Mouse (Mus musculus) monocyte, adult 2 months (primary cell): ENCODE measurements around the gene Smco3.
A peak's percentile ranks its signal among the peaks of the same experiment; 100 is the strongest.
"Not testable (repeated sequence)": the region's sequence is repeated elsewhere in the genome, so short reads cannot be mapped to it uniquely, and the experiment has no call there.

Experiments
- DNase-seq, 2 experiments: peaks; one replicate each; pipeline ENCODE4 v3.0.0; 2022; ENCODE audit warnings: low spot score in 2 of 2, low read depth in 1 of 2

Smco3 gene

DNA sequence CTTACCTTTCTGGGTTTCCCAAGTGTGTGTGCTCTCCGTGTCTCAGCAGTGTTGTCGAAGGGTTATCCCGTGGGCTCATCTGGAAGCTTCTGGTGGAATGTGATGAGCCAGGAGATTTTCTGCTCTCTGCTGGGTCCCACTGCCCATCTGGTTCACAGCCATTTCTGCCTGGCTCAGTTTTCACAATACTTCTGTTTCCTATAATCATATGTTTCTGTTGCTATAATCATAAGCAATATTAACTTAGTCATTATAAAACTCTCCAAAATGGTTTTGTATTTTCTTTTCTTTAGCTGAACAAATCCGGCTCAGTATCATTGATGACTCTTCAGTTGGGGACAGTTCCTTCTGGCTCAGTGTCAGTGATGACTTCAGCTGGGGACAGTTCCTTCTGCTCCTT lies at the start of gene Smco3:
Smco3 (minus strand) TSS at position 101 of the 400 bp plus-strand sequence.
- no peak for DNase-seq

DNA sequence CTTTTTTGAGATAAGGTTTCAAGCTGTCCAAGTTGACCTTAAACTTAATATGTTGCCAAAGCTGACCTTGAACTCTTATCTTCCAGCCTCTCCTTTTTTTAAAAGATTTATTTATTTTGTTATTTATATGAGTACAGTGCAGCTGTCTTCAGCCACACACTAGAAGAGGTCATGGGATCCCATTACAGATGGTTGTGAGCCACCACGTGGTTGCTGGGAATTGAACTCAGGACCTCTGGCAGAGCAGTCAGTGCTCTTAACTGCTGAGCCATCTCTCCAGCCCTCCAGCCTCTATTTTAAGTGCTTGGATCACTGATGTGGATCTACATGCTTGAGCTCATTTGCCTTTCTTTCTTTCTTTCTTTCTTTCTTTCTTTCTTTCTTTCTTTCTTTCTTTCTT lies 49.5 kb upstream of the Smco3 start:
- not testable (repeated sequence) for DNase-seq

DNA sequence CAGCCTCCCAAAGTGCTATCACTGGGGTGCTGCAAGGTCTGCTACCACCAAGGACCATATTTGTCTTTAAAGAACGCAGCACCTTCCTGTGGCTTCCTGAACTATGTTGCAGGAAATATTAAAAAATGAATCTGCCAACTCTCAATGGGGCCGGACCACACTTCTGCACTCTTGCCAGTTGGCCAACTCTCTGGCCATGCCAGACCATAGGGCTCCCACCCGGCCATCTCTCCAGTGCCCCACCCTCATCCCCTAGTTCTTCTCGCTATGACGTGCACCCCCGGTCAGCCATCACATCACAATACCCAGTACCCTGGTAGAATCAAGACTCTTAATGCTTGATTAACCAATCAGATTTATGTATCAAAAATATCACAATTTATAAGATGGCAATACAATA lies 48.7 kb upstream of the Smco3 start:
- no peak for DNase-seq

DNA sequence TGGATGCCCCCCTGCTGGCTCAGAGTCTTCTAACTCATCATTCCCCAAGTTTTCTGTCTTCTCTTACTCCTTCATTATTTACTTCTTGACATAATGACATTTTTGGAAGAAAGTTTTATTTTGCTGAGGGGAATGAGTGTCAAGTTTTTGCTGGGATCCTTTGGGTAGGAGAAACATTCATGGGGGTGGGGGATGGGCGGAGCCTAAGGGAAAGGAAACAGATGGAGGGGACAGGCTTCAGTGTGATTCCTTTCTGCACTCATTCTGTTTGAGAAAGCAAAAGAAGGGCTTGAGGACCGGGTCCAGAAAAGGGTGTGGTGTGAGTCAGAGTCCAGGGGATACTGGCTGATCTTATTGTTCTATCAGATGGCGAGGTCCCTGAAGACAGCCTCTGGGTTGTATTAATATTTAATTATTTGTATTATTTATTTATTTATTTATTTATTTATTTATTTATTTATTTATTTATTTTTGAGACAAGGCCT lies 48.2 kb upstream of the Smco3 start:
- DNase-seq: no peak

DNA sequence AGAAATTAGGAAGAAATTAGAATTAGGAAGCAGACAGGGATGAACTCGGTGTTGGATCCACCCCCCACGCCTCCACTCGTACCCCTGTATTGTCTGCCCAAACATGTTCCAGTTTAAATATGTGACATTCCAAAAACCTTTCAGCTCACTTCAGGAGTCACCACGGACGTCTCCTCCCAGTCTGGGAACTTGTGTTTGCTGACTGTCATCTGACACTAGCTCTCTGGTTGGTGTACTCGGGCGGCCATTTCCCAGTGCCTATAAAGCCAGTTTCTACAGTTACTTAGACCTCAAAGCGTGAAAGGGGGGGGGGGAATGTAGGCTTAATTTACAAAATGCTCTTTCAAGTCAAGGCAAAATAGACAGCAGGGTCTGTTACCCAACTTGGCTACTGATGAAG lies 46.4 kb upstream of the Smco3 start:
- no peak for DNase-seq

DNA sequence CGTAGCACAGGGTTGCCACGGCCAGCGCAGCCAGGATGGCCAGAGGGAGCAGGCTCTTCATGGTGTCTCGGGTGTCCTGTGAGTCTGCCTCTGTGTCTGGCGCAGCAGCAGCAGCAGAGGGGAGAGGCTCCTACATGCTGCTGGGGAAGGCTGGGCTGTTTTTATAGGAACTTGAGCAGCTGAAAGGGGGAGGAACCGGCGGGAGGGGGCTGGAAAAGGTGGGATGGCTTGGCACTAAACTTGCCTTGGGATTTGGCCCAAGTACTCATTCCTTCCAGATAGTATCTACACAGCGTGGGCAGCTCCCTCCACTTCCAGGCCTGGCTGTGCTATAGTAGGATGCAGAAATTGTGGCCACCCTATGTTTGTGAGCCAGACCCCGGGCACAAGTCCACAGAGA lies 40.4 kb upstream of the Smco3 start, which contains the start of gene Mgp:
Mgp (minus strand) TSS at position 154 of the 400 bp plus-strand sequence.
- no peak for DNase-seq

DNA sequence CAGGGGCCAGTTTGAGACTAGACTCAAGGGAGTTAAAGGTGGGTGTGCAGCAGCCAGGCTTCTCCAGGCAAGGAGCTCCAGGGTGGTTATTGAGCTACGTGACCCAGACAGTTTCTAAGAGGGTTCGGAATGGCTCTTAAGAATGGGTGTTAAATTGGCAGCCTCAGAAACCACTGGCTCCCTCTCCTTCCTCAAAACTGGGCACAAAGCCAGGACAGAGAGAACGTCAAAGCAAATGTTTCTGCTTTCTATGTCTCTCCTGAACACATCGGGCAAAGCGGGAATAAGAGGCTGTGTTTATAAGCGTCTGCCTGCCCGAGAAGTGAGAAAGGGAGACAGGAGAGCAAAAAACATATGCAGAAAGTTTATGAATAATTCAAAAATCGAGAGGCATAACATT lies 39.3 kb upstream of the Smco3 start:
- no peak for DNase-seq

DNA sequence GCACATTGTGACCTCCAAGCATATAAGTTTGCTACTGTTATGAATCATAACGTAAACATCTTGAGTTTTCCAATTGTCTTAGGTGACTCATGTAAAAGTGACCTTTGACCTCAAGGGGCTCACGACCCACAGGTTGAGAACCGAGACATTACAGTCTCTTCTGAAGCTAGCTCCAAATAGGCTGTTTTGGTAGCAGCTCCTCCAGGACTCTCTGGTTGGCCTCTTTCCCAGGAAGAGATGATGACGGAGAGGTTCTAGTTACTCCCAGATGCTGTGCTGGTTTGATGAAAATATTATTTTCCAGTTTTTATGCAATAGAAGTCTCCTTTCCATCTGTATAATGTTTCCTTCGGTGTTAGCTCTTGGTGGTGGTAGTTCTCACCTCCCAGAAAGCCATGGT lies 33.7 kb upstream of the Smco3 start:
- no peak for DNase-seq

DNA sequence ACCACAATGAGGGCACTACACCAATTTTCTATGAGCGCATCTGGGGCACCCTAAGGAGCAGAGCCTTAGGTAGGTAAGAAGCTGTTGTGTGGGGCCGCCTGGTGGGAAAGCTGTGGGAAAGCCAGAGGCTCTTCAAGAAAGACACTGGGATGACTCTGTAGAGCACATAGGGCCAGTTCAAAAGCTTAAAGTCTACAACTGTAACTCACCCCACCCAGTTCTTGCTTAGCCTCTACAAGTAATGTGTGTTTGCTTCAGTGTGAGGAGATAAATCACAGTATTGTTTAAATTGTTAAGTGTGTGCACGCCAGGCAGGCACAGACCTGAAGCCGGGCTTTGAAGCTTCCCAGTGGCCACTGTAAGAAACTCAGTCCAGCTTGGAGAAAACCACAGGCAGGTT lies 30.9 kb upstream of the Smco3 start:
- DNase-seq: no peak

DNA sequence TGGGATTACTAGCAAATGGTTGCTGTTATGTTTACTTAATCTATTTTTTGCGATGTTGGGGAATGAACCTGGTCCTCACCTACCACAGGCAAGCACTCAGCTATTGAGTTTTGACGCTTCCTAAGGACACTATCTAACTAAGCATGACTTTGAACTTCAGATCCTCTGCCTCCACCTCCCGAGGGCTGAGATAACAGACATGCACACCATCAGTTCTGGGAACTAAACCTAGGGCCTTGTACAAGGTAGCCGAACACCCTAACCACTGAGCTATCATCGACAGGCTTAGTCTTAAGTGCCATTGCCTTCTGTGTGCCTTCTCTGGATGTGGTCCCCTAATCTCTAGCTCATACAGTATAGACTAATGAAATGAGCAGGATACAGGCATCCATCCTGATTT lies 30.1 kb upstream of the Smco3 start:
- no peak for DNase-seq

DNA sequence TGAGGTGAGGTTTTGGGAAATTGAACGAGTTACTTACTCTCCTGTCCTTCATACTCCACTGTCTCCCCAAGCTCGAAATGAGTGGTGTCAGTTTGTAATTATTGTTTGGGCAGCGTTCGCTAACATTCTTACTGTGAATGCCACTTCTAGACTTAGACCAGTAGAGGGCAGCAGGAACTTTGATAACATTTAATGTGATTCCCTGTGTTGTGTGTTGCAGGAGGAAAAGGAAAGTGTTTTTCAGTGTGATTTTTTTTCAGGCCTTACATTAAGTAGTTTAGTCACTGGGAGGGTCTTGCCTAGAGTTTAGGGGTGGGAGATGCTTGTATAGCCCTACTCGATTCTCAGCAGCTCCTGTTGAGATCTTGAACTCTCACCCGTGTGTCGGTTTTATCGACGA lies 25.8 kb upstream of the Smco3 start:
- no peak for DNase-seq

DNA sequence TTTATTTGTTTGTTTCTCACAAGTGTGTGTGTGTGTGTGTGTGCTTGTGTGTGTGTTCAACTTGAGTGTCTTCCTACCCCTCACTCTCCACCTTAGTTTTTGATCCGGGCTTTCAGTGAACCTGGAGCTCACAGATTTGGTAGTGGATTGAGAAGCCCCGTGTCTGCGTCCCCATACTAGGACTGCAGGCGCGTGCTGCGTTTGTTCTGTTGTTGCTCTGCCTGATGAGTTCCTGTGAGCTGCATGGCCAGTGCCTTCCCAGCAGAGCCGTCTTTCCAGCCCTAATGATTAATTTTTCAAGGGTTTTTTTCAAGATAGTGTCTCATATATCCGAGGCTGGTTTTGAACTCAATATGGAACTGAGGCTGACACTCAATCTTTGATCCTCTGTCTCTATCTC lies 23.2 kb upstream of the Smco3 start:
- no peak for DNase-seq

DNA sequence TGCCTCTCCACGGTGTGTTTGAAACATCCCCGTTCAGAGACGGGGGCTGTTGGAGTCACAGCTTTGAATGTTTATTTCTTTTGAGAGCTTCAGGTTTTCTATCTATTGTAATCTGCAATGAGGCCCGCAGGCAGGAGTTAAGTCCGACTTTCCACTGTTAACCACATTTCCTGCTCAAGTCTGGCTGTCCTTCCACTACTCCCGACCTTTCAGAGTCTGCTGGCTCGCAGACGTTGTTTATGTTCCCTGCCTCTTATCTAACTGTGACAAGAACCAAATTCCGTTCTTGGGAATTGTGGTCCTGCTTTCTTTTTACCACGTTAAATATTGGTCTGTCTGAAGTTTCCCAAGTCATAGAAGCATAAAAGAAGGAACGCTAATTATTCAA lies 22.6 kb upstream of the Smco3 start:
- no peak for DNase-seq

DNA sequence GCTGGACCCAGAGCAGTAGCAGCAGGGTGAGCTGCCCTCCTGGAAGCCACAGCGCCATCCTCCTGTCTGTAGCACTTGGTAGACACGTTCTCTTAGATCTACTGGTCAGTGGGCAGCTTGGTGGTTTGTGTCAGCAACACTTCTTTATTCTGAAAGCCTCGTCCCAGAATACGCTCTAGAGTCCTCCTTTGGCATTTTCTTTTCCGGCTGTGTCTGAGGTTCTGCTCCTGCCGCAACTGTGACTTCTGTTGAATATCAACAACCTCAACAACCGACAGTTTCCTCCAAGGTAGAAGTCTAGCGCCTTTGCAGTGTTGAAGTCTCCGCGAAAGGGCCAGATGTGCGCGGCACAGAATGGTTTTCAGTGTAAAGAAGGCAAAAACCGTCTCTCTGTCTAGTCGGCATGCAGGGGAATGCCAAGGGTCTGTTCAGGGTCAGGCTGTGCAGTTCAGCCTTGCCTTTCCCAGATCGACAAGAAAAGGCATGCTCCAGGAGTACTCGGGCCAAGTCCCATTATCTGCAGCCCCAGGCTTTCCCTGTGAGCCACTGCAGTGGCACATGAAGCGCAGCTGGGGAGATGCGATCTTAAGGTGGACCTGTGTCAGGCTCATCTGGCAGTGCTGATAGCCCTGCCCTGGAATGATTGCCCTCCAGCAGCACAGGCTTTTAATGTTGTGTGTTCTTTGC lies 22.1 kb upstream of the Smco3 start, which contains the start of gene Art4:
Art4 (minus strand) TSS at position 548 of the 687 bp plus-strand sequence.
- no peak for DNase-seq

DNA sequence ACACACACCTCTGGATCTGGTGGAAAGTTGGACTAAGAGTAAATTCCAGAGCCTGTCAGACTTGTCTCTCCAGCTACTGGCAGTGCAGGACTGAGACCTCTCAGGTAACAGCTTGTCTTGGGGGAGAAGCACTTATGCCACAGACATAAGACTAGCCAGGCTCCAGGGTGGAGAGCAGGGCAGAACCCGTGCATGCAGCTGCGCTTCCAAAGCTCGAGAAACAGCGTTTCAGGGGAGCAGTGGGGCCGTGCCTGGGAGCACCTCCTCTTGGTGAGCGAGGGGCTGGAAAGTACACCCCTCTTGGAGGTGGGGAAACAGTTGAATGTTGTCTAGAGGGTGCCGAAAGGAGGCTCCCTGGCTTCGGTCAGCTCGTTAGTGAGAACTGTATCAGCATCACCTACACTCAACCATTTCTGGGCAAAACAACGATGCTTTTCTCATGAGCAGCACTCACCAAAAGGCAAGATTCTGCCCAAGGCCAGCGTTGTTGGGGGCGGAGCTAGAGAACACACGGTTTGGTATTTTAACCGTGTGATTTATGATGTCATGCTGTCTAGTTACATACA lies 20.9 kb upstream of the Smco3 start:
- no peak for DNase-seq

DNA sequence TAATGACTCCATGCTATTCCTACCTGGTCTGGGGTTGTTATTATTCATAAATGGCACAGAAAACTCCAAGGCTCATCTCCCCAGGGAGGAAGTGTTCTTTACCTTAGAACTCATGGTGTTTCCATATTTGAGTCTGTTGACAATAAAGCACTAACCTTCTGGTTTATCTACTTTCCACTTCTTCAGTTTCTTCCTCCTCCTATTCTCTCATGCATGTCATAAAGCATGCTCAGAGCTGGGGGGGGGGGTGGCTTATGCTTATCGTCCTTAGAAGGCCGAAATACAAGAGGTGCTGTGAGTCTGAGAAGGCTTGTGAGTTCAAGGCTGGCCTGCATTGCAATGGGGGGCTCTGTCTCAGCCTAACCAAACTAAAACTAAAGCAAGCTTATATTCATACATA lies 19.9 kb upstream of the Smco3 start:
- DNase-seq: no peak

DNA sequence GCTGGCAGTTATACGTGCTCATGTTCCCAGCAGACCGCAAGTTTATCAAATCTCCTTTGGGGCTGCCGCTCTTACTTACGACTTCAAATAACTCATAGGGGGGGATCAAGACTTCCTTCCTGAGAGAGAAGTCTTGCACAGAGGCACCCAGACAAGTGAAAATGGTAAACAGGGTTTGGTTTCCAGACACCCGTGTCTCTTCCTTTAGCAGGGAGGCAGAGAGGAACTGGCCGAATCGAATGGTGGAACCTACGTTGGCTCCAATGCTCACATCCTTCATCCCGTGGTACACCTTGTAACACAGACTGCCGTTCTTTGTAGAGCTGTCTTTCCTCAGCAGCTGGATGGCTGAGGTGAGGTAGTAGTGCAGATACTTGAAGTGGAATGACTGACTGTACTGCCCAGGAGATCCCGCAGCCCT lies 19.1 kb upstream of the Smco3 start:
- DNase-seq: no peak

DNA sequence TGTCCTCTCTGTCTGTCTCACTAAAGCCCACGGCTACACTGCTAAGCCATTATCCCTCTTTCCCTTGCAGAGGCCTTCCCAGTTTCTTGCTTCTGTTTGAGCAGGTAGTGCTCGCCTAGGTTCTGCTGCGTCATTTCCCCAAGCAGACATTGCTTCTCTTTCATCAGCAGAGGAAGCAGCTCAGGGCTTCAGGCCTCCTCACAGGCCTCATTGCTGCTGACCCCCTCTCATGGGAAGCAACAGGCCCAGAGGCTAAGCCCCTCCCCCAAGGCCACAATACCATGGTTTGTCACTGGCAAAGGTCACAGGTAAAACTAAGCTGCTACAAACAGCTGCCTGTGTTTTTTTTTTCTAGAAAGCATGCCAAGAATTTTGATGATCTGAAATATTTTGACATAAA lies 17.5 kb upstream of the Smco3 start:
- no peak for DNase-seq

DNA sequence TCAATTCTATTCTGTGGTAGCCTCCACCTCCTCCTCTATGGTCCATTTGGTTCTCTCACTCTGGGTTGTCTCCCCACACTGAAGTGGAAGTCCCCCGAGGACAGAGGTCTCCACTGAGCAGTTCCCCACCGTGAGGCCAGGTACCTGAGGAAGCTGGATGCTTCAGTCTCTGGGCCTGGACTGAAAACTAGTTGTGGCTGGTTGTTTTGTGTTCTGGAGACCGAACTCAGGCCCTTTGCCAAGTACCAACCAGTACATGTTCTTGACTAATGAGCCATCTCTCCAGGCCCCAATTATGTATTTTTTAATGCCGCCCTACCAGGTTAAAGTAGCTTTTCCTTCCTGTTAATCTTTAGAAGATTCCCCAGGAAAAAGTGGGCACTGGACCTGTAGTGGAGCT lies 17.1 kb upstream of the Smco3 start:
- no peak for DNase-seq

DNA sequence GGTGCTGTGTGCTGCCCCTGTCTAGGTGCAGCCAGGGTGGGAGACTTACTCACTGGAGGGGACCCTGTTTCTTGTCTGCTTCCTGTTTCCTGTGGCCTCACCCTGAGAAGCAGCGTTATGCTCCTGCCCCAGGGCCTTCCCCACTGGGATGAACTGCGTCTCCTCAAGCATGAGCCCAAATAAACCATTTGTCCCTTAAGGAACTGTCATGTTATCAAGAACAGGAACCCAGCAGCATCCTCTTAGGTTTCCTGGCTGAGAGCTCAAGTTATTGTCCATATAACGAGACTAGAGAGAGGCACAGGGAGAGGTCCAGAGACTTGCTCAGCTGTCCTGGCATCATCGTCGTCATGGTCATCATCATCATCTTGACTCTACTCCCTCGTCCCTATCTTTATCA lies 15.0 kb upstream of the Smco3 start:
- DNase-seq: no peak

DNA sequence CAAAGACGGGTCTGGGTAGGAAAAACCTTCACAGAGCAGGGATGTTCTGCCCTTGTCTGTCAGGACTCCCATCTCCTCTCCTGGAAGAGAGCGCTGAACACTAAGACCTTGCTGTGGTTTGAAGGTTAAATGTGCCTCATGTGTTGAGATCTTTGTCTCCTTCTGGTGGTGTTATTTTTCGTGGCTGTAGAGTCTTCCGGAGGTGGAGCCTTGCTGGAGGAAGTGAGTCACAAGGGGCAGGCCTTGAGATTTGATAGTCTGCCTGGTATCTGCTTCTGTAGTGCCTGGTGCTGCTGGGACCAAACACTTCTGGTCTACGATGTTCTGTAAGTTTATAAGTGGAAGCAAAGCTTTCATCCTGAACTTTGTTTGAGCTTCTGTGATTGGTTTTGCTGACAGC lies 13.7 kb upstream of the Smco3 start:
- DNase-seq: no peak

DNA sequence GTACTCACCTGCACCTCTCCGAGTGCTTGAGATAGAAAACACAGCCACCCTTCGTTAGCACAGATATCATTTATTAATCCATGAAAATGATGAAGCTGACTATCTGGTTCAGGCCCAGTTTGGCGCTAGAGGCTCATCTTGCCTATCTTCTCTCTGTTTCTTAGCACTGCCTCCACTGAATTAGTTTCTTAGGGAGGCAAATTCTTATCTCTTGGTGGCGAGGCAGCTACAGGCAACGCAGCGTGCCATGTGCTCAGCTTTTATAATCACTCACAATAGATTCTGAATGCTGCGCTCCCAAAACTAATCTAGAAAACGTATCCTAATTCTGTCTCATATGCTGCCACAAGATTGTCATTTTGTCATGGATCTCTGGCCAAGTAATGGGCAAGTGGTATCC lies 13.1 kb upstream of the Smco3 start:
- no peak for DNase-seq

DNA sequence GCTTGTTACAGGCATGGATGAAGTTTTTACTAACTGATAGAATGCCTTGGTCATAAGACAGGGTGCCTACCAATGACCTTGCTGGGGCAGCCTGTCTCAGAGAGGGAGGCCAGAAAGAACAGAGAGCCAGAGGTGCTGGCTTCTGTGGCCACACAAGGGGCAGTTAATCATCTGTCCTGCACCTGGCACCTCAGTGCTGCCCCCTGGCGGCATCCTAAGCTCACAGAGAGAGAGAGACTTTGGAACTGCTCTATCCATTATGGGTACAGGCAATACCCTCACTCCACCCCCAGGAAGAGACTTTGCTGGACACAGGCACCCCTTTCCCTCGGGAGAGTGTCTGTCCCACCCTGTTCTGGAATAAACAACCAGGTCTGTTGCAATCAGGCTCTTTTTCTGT lies 12.5 kb upstream of the Smco3 start:
- peak in 1 of 2 experiments; percentile 54 for DNase-seq
